Mouse (Mus musculus): ENCODE results near the gene Fcer1g.

Fcer1g gene

GRCm38 (mm10) chr1:171265971-171266744, 32.0 kb upstream of the Fcer1g start:
- DNase-seq (ENCODE audit: inconsistent age in 2 of 2, low spot score in 1 of 2), result no peak

GRCm38 (mm10) chr1:171263666-171264461, 29.7 kb upstream of the Fcer1g start:
- DNase-seq (ENCODE audit: inconsistent age in 2 of 2, low spot score in 1 of 2), result no peak

GRCm38 (mm10) chr1:171263185-171263611, 29.0 kb upstream of the Fcer1g start:
- no peak for DNase-seq (ENCODE audit: inconsistent age in 2 of 2, low spot score in 1 of 2)

- DNase-seq (ENCODE audit: inconsistent age in 2 of 2, low spot score in 1 of 2), result peak; percentile 72 to 88
Observed at GRCm38 (mm10) chr1:171262594-171263130, 28.5 kb upstream of the Fcer1g start.

- peak; percentile 73 to 88 for DNase-seq (ENCODE audit: inconsistent age in 2 of 2, low spot score in 1 of 2)
Observed at GRCm38 (mm10) chr1:171260316-171260715, 26.2 kb upstream of the Fcer1g start.

- no peak for DNase-seq (ENCODE audit: inconsistent age in 2 of 2, low spot score in 1 of 2)
Observed at GRCm38 (mm10) chr1:171258921-171259320, 24.8 kb upstream of the Fcer1g start.

- DNase-seq (ENCODE audit: inconsistent age in 2 of 2, low spot score in 1 of 2), result no peak
Observed at GRCm38 (mm10) chr1:171257781-171258180, 23.6 kb upstream of the Fcer1g start.

- peak; percentile 70 to 91 for DNase-seq (ENCODE audit: inconsistent age in 2 of 2, low spot score in 1 of 2)
Observed at GRCm38 (mm10) chr1:171256937-171257548, 22.9 kb upstream of the Fcer1g start.

- peak; percentile 71 to 90 for DNase-seq (ENCODE audit: inconsistent age in 2 of 2, low spot score in 1 of 2)
Observed at GRCm38 (mm10) chr1:171256095-171256818, 22.1 kb upstream of the Fcer1g start.

GRCm38 (mm10) chr1:171252415-171252814, 18.2 kb upstream of the Fcer1g start:
- DNase-seq (ENCODE audit: inconsistent age in 2 of 2, low spot score in 1 of 2), result no peak

- DNase-seq (ENCODE audit: inconsistent age in 2 of 2, low spot score in 1 of 2), result no peak
Observed at GRCm38 (mm10) chr1:171251594-171252324, 17.6 kb upstream of the Fcer1g start.

GRCm38 (mm10) chr1:171250680-171251593, 16.8 kb upstream of the Fcer1g start, which contains the start of gene Ndufs2:
TSS of gene Ndufs2 (minus strand) at chr1:171251388.
- DNase-seq (ENCODE audit: inconsistent age in 2 of 2, low spot score in 1 of 2), result no peak

GRCm38 (mm10) chr1:171249913-171250600, 15.9 kb upstream of the Fcer1g start, which contains the start of gene Adamts4:
TSS of gene Adamts4 (plus strand) at chr1:171250421.
- no peak for DNase-seq (ENCODE audit: inconsistent age in 2 of 2, low spot score in 1 of 2)

GRCm38 (mm10) chr1:171248386-171249226, 14.4 kb upstream of the Fcer1g start:
- peak in 1 of 2 experiments; percentile 48 for DNase-seq (ENCODE audit: inconsistent age in 2 of 2, low spot score in 1 of 2)

- DNase-seq (ENCODE audit: inconsistent age in 2 of 2, low spot score in 1 of 2), result no peak
Observed at GRCm38 (mm10) chr1:171247916-171248315, 13.8 kb upstream of the Fcer1g start.

GRCm38 (mm10) chr1:171247453-171247841, 13.3 kb upstream of the Fcer1g start:
- no peak for DNase-seq (ENCODE audit: inconsistent age in 2 of 2, low spot score in 1 of 2)

- DNase-seq (ENCODE audit: inconsistent age in 2 of 2, low spot score in 1 of 2), result peak; percentile 98 to 99
Observed at GRCm38 (mm10) chr1:171246709-171247452, 12.7 kb upstream of the Fcer1g start.
